Mouse (Mus musculus) liver, adult 2 months (tissue): Measurements from ENCODE around the gene Ehd1. TPM values are rescaled to one million over a fixed set of nuclear protein-coding genes. Genes with fewer than 3 reads are reported as not detected.

Experiments used
- DNase-seq: peaks from one replicate; pipeline ENCODE4 v3.0.0-alpha.2; 2011; ENCODE audit warnings: low read depth, low spot score; ENCODE audit errors: extremely low read depth
- H3K27ac ChIP-seq: fragments of 200-500 bp; replicated peaks from 2 replicates; pipeline ENCODE4 v1.5.1; 2012; ENCODE audit warnings: low read depth, mild to moderate bottlenecking, control low read depth, inconsistent platforms, low read length; ENCODE audit not compliant: insufficient read depth
- H3K27me3 ChIP-seq: fragments of 200-500 bp; 2 replicates; pipeline ENCODE4 v1.6.1; 2012; ENCODE audit warnings: mild to moderate bottlenecking, moderate library complexity, low read length, inconsistent platforms; ENCODE audit not compliant: control insufficient read depth, insufficient read depth
- H3K36me3 ChIP-seq: fragments of 200-500 bp; 2 replicates; pipeline ENCODE4 v1.6.1; 2012; ENCODE audit warnings: low read length, inconsistent platforms; ENCODE audit not compliant: control insufficient read depth, insufficient read depth
- H3K4me1 ChIP-seq: fragments of 200-500 bp; 2 replicates; pipeline ENCODE4 v1.6.1; 2011; ENCODE audit warnings: low read length; ENCODE audit not compliant: control insufficient read depth, insufficient read depth
- H3K4me3 ChIP-seq: fragments of 200-500 bp; 2 replicates; pipeline ENCODE4 v1.5.1; 2011; ENCODE audit warnings: low read depth, mild to moderate bottlenecking, control low read depth, low read length, moderate library complexity; ENCODE audit not compliant: insufficient read depth
- H3K79me2 ChIP-seq: fragments of 200-500 bp; 2 replicates; pipeline ENCODE4 v1.6.1; 2012; ENCODE audit warnings: inconsistent platforms, mild to moderate bottlenecking, low read length, moderate library complexity; ENCODE audit not compliant: control insufficient read depth, insufficient read depth
- H3K9ac ChIP-seq: fragments of 200-500 bp; 2 replicates; pipeline ENCODE4 v1.6.1; 2012; ENCODE audit warnings: low read depth, mild to moderate bottlenecking, control low read depth, inconsistent platforms, low read length
- CTCF ChIP-seq: fragments of 200-500 bp; IDR thresholded peaks from 2 replicates; pipeline ENCODE4 v1.5.1; 2011; ENCODE audit warnings: low read depth, low read length, control low read depth
- POLR2A ChIP-seq: fragments of 200-500 bp; IDR thresholded peaks from 2 replicates; pipeline ENCODE4 v1.6.1; 2011; ENCODE audit warnings: low read length, control low read depth; ENCODE audit not compliant: insufficient read depth; ENCODE audit errors: extremely low read depth
- WGBS: fragments of 180-500 bp; shearing (Covaris S2); methylation state at CpG from one replicate; pipeline ENCODE4 v1.1.7; 2018; 5-methylcytosine and 5-hydroxymethylcytosine counted together
- polyA plus RNA-seq: library from polyadenylated mRNA; depleted of rRNA; stranded (reverse); fragments of >200 nt; gene quantifications from 2 replicates; pipeline ENCODE4 v1.2.3, GENCODE M21; 2012
- total RNA-seq: library from RNA; depleted of rRNA; stranded (reverse); fragments of >200 nt; gene quantifications from 2 replicates; pipeline ENCODE4 v1.2.3, GENCODE M21; 2014

The Ehd1 gene
- total and polyA plus RNA-seq, 2 experiments: 25.3 to 140 TPM

DNA sequence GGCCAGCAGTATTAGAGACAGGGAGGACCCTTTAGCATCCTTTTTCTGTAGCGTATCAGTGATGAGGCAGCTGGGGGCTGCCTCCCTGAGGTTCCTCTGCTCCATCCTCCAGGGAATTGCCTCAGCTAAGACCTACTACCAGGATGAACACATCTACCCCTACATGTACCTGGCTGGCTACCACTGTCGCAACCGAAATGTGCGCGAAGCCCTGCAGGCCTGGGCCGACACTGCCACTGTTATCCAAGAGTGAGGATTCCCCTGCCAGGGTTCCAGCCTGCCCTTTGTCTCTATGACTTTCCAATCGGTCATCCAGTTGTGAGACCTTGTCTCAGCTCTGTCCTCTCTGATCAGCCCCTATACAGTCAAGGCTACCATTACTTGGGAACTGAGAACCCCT is 61.6 kb downstream of the Ehd1 start:
- H3K79me2 ChIP-seq: peaks cover 3% of the 10 kb centered on the region; the same call in 1 of the 2 replicates
- TF ChIP-seq CTCF (no peak), POLR2A (no peak)
- no peak overlapping the region for H3K9ac ChIP-seq
- H3K27ac ChIP-seq: no peak overlapping the region
- no peak overlapping the region for H3K4me3 ChIP-seq
- H3K36me3 ChIP-seq: peaks cover 4% of the 10 kb centered on the region; the same call in 1 of the 2 replicates
- no peaks in the 10 kb centered on the region for H3K27me3 ChIP-seq
- DNase-seq: no peak
- H3K4me1 ChIP-seq: peaks cover 11% of the 10 kb centered on the region
- 89% methylated on average over 7 of the region's 7 CpGs for WGBS

- H3K79me2 ChIP-seq: peaks cover 3% of the 10 kb centered on the region; the same call in 1 of the 2 replicates
- WGBS: 94% methylated on average over 11 of the region's 11 CpGs
- H3K36me3 ChIP-seq: peaks cover 4% of the 10 kb centered on the region; the same call in 1 of the 2 replicates
- peaks cover 11% of the 10 kb centered on the region for H3K4me1 ChIP-seq
- no peak overlapping the region for H3K9ac ChIP-seq
- H3K27ac ChIP-seq: no peak overlapping the region
- H3K4me3 ChIP-seq: no peak overlapping the region
- H3K27me3 ChIP-seq: no peaks in the 10 kb centered on the region
- DNase-seq: no peak
- TF ChIP-seq CTCF (no peak), POLR2A (no peak)
Observed at GRCm38 (mm10) chr19:6338716-6339115, 62.2 kb downstream of the Ehd1 start.

- Histone ChIP-seq H3K79me2 (peaks cover 3% of the 10 kb centered on the region; the same call in 1 of the 2 replicates), H3K9ac (no peak overlapping the region), H3K27me3 (no peaks in the 10 kb centered on the region), H3K4me1 (peaks cover 9% of the 10 kb centered on the region), H3K36me3 (peaks cover 4% of the 10 kb centered on the region; the same call in 1 of the 2 replicates), H3K4me3 (no peak overlapping the region), H3K27ac (no peak overlapping the region)
- 96% methylated on average over 6 of the region's 6 CpGs for whole genome bisulfite sequencing
- no peak for TF ChIP-seq POLR2A
- TF ChIP-seq CTCF: no peak
- DNase-seq: no peak
Observed at GRCm38 (mm10) chr19:6339191-6339590, 62.7 kb downstream of the Ehd1 start.

DNA sequence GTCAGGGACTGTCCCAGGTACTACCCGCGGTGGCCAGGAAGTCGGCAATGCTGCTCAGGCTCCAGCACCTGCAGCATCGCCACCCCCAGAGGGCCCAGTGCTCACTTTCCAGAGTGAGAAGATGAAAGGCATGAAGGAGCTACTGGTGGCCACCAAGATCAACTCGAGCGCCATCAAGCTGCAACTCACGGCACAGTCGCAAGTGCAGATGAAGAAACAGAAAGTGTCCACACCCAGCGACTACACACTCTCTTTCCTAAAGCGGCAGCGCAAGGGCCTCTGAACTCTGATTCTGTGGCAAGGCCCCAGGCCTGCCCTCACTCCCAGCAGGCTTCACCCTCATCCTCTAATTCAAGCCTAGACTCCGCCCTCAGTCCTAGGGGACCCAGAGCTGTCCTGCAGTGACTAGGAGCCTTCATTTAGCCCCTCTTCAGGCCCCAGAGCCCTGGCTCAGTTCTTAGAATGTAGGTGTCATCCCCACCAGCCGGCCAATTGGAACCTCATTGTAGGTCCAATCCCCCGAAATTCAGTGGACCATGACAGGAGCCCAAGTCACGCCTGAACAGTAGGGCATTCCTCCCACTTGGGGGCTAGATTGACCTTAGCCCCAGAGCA is 63.5 kb downstream of the Ehd1 start:
- no peaks in the 10 kb centered on the region for H3K27me3 ChIP-seq
- H3K9ac ChIP-seq: 0 out of 2 replicates have a peak overlapping the region, but pooled peaks have one; percentile 16
- H3K36me3 ChIP-seq: peaks cover 4% of the 10 kb centered on the region; the same call in 1 of the 2 replicates
- no peak overlapping the region; the same call in 1 of the 2 replicates for H3K4me3 ChIP-seq
- H3K27ac ChIP-seq: peak overlapping the region; percentile 67
- peak; percentile 53 for TF ChIP-seq CTCF
- no peak for TF ChIP-seq POLR2A
- H3K4me1 ChIP-seq: peaks cover 6% of the 10 kb centered on the region
- H3K79me2 ChIP-seq: peaks cover 3% of the 10 kb centered on the region; the same call in 1 of the 2 replicates
- 78% methylated on average over 15 of the region's 15 CpGs for WGBS
- no peak for DNase-seq

GRCm38 (mm10) chr19:6340524-6341452 is 64.3 kb downstream of the Ehd1 start, which contains the start of gene Map4k2:
TSS of gene Map4k2 (plus strand) at chr19:6341135.
- Histone ChIP-seq H3K4me1 (peaks cover 4% of the 10 kb centered on the region), H3K4me3 (peak within 1 kb of the TSS; percentile 92), H3K36me3 (peaks cover 4% of the 10 kb centered on the region; the same call in 1 of the 2 replicates), H3K27ac (peak within 1 kb of the TSS; percentile 67), H3K9ac (peak within 1 kb of the TSS; percentile 94), H3K27me3 (no peaks in the 10 kb centered on the region), H3K79me2 (no peaks in the 10 kb centered on the region)
- DNase-seq: peak; percentile 74
- TF ChIP-seq CTCF (0 out of 2 replicates have a peak, but pooled peaks have one; percentile 12), POLR2A (0 out of 2 replicates have a peak, but pooled peaks have one; percentile 25)
- 4% methylated on average over 71 of the region's 72 CpGs for WGBS
